Mouse (Mus musculus) stomach, embryonic 15.5 days (tissue): ENCODE measurements at regions not wholly inside any gene's neighbourhood (a gene's known extent, or its start where the extent isn't known, plus 50 kb on each side); places are given as distances from the start of the nearest gene placed in this dataset.
A peak's percentile ranks its signal among the peaks of the same experiment; 100 is the strongest.

Experiments used
- ATAC-seq: fragments of 200-750 bp; cut with Nextera tagmentation; 2 replicates; pipeline ENCODE4 v1.8.0; 2017; ENCODE audit warnings: low read depth, moderate number of reproducible peaks, moderate TSS enrichment; ENCODE audit not compliant: insufficient read depth, low FRiP score
- H3K27ac ChIP-seq: fragments of 300-500 bp; sonication (generic); 2 replicates; pipeline ENCODE4 v1.5.1; 2015; ENCODE audit warnings: mild to moderate bottlenecking, inconsistent platforms
- H3K27me3 ChIP-seq: fragments of 300-500 bp; sonication (generic); replicated peaks from 2 replicates; pipeline ENCODE4 v1.6.1; 2015; ENCODE audit warnings: inconsistent platforms
- H3K36me3 ChIP-seq: fragments of 300-500 bp; sonication (generic); 2 replicates; pipeline ENCODE4 v1.6.1; 2015; ENCODE audit warnings: inconsistent platforms
- H3K4me1 ChIP-seq: fragments of 300-500 bp; sonication (generic); 2 replicates; pipeline ENCODE4 v1.6.1; 2015; ENCODE audit warnings: inconsistent platforms
- H3K4me2 ChIP-seq: fragments of 300-500 bp; sonication (generic); 2 replicates; pipeline ENCODE4 v1.6.1; 2015; ENCODE audit warnings: mild to moderate bottlenecking, inconsistent platforms
- H3K4me3 ChIP-seq: fragments of 300-500 bp; sonication (generic); replicated peaks from 2 replicates; pipeline ENCODE4 v1.5.1; 2015; ENCODE audit warnings: inconsistent platforms
- H3K9ac ChIP-seq: fragments of 300-500 bp; sonication (generic); 2 replicates; pipeline ENCODE4 v1.6.1; 2015; ENCODE audit warnings: inconsistent platforms
- H3K9me3 ChIP-seq: fragments of 300-500 bp; sonication (generic); 2 replicates; pipeline ENCODE4 v1.6.1; 2016; ENCODE audit warnings: inconsistent platforms
- WGBS: fragments of 180-500 bp; shearing (Covaris S2); methylation state at CpG from one replicate; pipeline ENCODE4 v1.1.7; 2015; 5-methylcytosine and 5-hydroxymethylcytosine counted together

- no peaks in the 10 kb centered on the region for H3K36me3 ChIP-seq
- no peaks in the 10 kb centered on the region for H3K27me3 ChIP-seq
- no peak overlapping the region for H3K4me3 ChIP-seq
- H3K4me1 ChIP-seq: peaks cover 8% of the 10 kb centered on the region
- H3K27ac ChIP-seq: no peak overlapping the region
- no peak for ATAC-seq
- no peaks in the 10 kb centered on the region for H3K9me3 ChIP-seq
- no peak overlapping the region for H3K9ac ChIP-seq
- H3K4me2 ChIP-seq: no peak overlapping the region
- WGBS: 59% methylated on average over 15 of the region's 15 CpGs
Measured at GRCm38 (mm10) chr12:79910884-79911759, 201.7 kb downstream of the Zfp36l1 start.

- 66% methylated on average over 5 of the region's 5 CpGs for WGBS
- H3K9ac ChIP-seq: no peak overlapping the region
- no peak overlapping the region for H3K4me3 ChIP-seq
- H3K27ac ChIP-seq: peak overlapping the region; percentile 92; the same call in 1 of the 2 replicates
- no peak overlapping the region for H3K4me2 ChIP-seq
- H3K27me3 ChIP-seq: no peaks in the 10 kb centered on the region
- ATAC-seq: no peak
- no peaks in the 10 kb centered on the region for H3K9me3 ChIP-seq
- H3K36me3 ChIP-seq: no peaks in the 10 kb centered on the region
- H3K4me1 ChIP-seq: peaks cover 30% of the 10 kb centered on the region
Measured at GRCm38 (mm10) chr12:79907583-79907982, 205.2 kb downstream of the Zfp36l1 start.

- no peaks in the 10 kb centered on the region for H3K27me3 ChIP-seq
- 66% methylated on average over 10 of the region's 10 CpGs for WGBS
- H3K9me3 ChIP-seq: no peaks in the 10 kb centered on the region
- H3K4me3 ChIP-seq: no peak overlapping the region
- H3K9ac ChIP-seq: no peak overlapping the region
- ATAC-seq: no peak
- H3K4me2 ChIP-seq: no peak overlapping the region
- H3K27ac ChIP-seq: peak overlapping the region; percentile 92
- H3K36me3 ChIP-seq: no peaks in the 10 kb centered on the region
- H3K4me1 ChIP-seq: peaks cover 30% of the 10 kb centered on the region
Measured at GRCm38 (mm10) chr12:79906738-79907365, 206.0 kb downstream of the Zfp36l1 start.

GRCm38 (mm10) chr12:79905828-79906737 lies 206.7 kb downstream of the Zfp36l1 start:
- Histone ChIP-seq H3K9ac (no peak overlapping the region), H3K4me2 (no peak overlapping the region), H3K27ac (peak overlapping the region; percentile 92), H3K36me3 (no peaks in the 10 kb centered on the region), H3K4me3 (no peak overlapping the region), H3K27me3 (no peaks in the 10 kb centered on the region), H3K9me3 (no peaks in the 10 kb centered on the region), H3K4me1 (peaks cover 30% of the 10 kb centered on the region)
- WGBS: 38% methylated on average over 10 of the region's 10 CpGs
- ATAC-seq: peak; percentile 65

- Histone ChIP-seq H3K27me3 (no peaks in the 10 kb centered on the region), H3K4me3 (no peak overlapping the region), H3K4me1 (peaks cover 30% of the 10 kb centered on the region), H3K9ac (no peak overlapping the region), H3K27ac (peak overlapping the region; percentile 92), H3K9me3 (no peaks in the 10 kb centered on the region), H3K4me2 (no peak overlapping the region), H3K36me3 (no peaks in the 10 kb centered on the region)
- ATAC-seq: peak; percentile 66
- 42% methylated on average over 2 of the region's 2 CpGs for WGBS
Measured at GRCm38 (mm10) chr12:79904913-79905549, 207.8 kb downstream of the Zfp36l1 start.

GRCm38 (mm10) chr12:79902761-79903160 lies 210.1 kb downstream of the Zfp36l1 start:
- H3K9ac ChIP-seq: no peak overlapping the region
- H3K4me2 ChIP-seq: no peak overlapping the region
- H3K4me3 ChIP-seq: no peak overlapping the region
- WGBS: 71% methylated on average over 7 of the region's 7 CpGs
- no peaks in the 10 kb centered on the region for H3K27me3 ChIP-seq
- H3K9me3 ChIP-seq: no peaks in the 10 kb centered on the region
- peak overlapping the region; percentile 60 for H3K27ac ChIP-seq
- no peaks in the 10 kb centered on the region for H3K36me3 ChIP-seq
- no peak for ATAC-seq
- H3K4me1 ChIP-seq: peaks cover 43% of the 10 kb centered on the region

- H3K27me3 ChIP-seq: no peaks in the 10 kb centered on the region
- no peak overlapping the region for H3K4me2 ChIP-seq
- H3K9ac ChIP-seq: no peak overlapping the region
- no peaks in the 10 kb centered on the region for H3K9me3 ChIP-seq
- no peaks in the 10 kb centered on the region for H3K36me3 ChIP-seq
- H3K4me1 ChIP-seq: peaks cover 45% of the 10 kb centered on the region
- no peak overlapping the region for H3K4me3 ChIP-seq
- no peak for ATAC-seq
- H3K27ac ChIP-seq: peak overlapping the region; percentile 60; the same call in 1 of the 2 replicates
- 73% methylated on average over 7 of the region's 7 CpGs for WGBS
Measured at GRCm38 (mm10) chr12:79902163-79902562, 210.7 kb downstream of the Zfp36l1 start.

- H3K4me3 ChIP-seq: no peak overlapping the region
- H3K27me3 ChIP-seq: no peaks in the 10 kb centered on the region
- H3K9me3 ChIP-seq: no peaks in the 10 kb centered on the region
- no peak overlapping the region for H3K9ac ChIP-seq
- no peak for ATAC-seq
- H3K27ac ChIP-seq: peak overlapping the region; percentile 80
- H3K4me1 ChIP-seq: peaks cover 32% of the 10 kb centered on the region
- no peaks in the 10 kb centered on the region for H3K36me3 ChIP-seq
- 13% methylated on average over 12 of the region's 12 CpGs for WGBS
- peak overlapping the region; percentile 29 for H3K4me2 ChIP-seq
Measured at GRCm38 (mm10) chr12:79898198-79898930, 214.4 kb downstream of the Zfp36l1 start.

GRCm38 (mm10) chr12:79895975-79896374 lies 216.8 kb downstream of the Zfp36l1 start:
- Histone ChIP-seq H3K4me3 (no peak overlapping the region), H3K27me3 (no peaks in the 10 kb centered on the region), H3K9me3 (no peaks in the 10 kb centered on the region), H3K27ac (peak overlapping the region; percentile 55), H3K4me2 (no peak overlapping the region), H3K4me1 (peaks cover 34% of the 10 kb centered on the region), H3K9ac (no peak overlapping the region), H3K36me3 (no peaks in the 10 kb centered on the region)
- WGBS: 27% methylated on average over 6 of the region's 6 CpGs
- ATAC-seq: peak; percentile 48; the same call in 1 of the 2 replicates

- Histone ChIP-seq H3K4me2 (no peak overlapping the region), H3K9ac (no peak overlapping the region), H3K27me3 (no peaks in the 10 kb centered on the region), H3K4me3 (no peak overlapping the region), H3K36me3 (no peaks in the 10 kb centered on the region), H3K9me3 (no peaks in the 10 kb centered on the region), H3K27ac (no peak overlapping the region), H3K4me1 (peaks cover 40% of the 10 kb centered on the region)
- no peak for ATAC-seq
- 79% methylated on average over 7 of the region's 7 CpGs for WGBS
Measured at GRCm38 (mm10) chr12:79895324-79895723, 217.5 kb downstream of the Zfp36l1 start.

GRCm38 (mm10) chr12:79892871-79893270 lies 219.9 kb downstream of the Zfp36l1 start:
- H3K27ac ChIP-seq: no peak overlapping the region
- H3K36me3 ChIP-seq: no peaks in the 10 kb centered on the region
- 86% methylated on average over 8 of the region's 8 CpGs for WGBS
- H3K4me2 ChIP-seq: no peak overlapping the region
- ATAC-seq: no peak
- no peaks in the 10 kb centered on the region for H3K9me3 ChIP-seq
- no peak overlapping the region for H3K9ac ChIP-seq
- H3K4me1 ChIP-seq: peaks cover 34% of the 10 kb centered on the region
- H3K27me3 ChIP-seq: no peaks in the 10 kb centered on the region
- H3K4me3 ChIP-seq: no peak overlapping the region
